Mouse (Mus musculus): ENCODE measurements around the gene Kctd8.

DNA sequence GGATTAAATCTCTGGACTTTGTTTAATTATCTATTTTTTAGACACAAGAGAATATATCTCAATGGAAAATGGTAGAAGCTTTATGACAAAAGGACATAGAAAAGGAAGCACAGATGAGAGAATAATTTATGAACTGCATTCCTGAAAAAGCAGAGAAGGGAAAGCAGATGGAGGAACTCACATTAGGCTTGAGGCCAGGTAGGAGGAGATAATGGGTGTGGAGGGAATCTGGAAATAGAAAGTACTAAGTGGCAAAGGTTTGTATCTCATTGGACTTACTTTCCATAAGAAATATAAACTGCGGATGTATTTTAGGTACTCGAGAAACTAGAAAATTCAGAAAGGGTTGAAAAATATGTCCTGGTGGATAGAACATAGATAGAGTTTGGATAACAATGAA, 114.3 kb downstream of the Kctd8 start:
- no peak for TF ChIP-seq CTCF (IDR thresholded peaks at IDR 0.05; ENCODE audit: extremely low read depth, insufficient read depth, low read length)
- no peak for TF ChIP-seq POLR2A (IDR thresholded peaks at IDR 0.05; ENCODE audit: extremely low read depth, insufficient read depth, low read length)
